Mouse (Mus musculus): ENCODE data around the gene Rai2. TPM values are rescaled to one million over a fixed set of nuclear protein-coding genes. Genes with fewer than 3 reads are reported as not detected.
"Not testable (repeated sequence)": the region's sequence is repeated elsewhere in the genome, so short reads cannot be mapped to it uniquely, and the experiment has no call there.

Rai2 gene
- polyA plus RNA-seq, 1 experiment from 2014 or later: 19.9 TPM

- H3K9me3 ChIP-seq: no peaks in the 10 kb centered on the region
- no peak for ATAC-seq (ENCODE audit: low FRiP score)
- peaks cover 28% of the 10 kb centered on the region; the same call in 1 of the 2 replicates for H3K27me3 ChIP-seq
- no peaks in the 10 kb centered on the region for H3K36me3 ChIP-seq
- 78% methylated on average over 4 of the region's 4 CpGs for WGBS
- H3K9ac ChIP-seq: peak overlapping the region; percentile 35; the same call in 1 of the 2 replicates
- no peak overlapping the region for H3K4me3 ChIP-seq
- peak overlapping the region; percentile 61 for H3K27ac ChIP-seq
- H3K4me2 ChIP-seq: no peak overlapping the region
- H3K4me1 ChIP-seq (replicated peaks): peaks cover 20% of the 10 kb centered on the region
Measured at GRCm38 (mm10) chrX:161734310-161734676, 17.4 kb downstream of the Rai2 start.

- Histone ChIP-seq H3K36me3 (no peaks in the 10 kb centered on the region), H3K9ac (no peak overlapping the region), H3K9me3 (no peaks in the 10 kb centered on the region), H3K27ac (no peak overlapping the region), H3K4me2 (no peak overlapping the region), H3K27me3 (peaks cover 37% of the 10 kb centered on the region; the same call in 1 of the 2 replicates), H3K4me3 (no peak overlapping the region), H3K4me1 (replicated peaks) (peaks cover 11% of the 10 kb centered on the region)
- ATAC-seq (ENCODE audit: low FRiP score): no peak
- 77% methylated on average over 1 of the region's 1 CpGs for WGBS
Measured at GRCm38 (mm10) chrX:161739374-161739773, 22.5 kb downstream of the Rai2 start.

GRCm38 (mm10) chrX:161743080-161743479 is 26.2 kb downstream of the Rai2 start:
- no peak for ATAC-seq (ENCODE audit: low FRiP score)
- H3K9ac ChIP-seq: no peak overlapping the region
- no peak overlapping the region for H3K4me3 ChIP-seq
- H3K4me1 ChIP-seq (replicated peaks): no peaks in the 10 kb centered on the region
- H3K9me3 ChIP-seq: no peaks in the 10 kb centered on the region
- H3K27ac ChIP-seq: no peak overlapping the region
- H3K4me2 ChIP-seq: no peak overlapping the region
- H3K36me3 ChIP-seq: no peaks in the 10 kb centered on the region
- 57% methylated on average over 3 of the region's 3 CpGs for WGBS
- peaks cover 52% of the 10 kb centered on the region; the same call in 1 of the 2 replicates for H3K27me3 ChIP-seq

GRCm38 (mm10) chrX:161745296-161745695 is 28.4 kb downstream of the Rai2 start:
- H3K4me1 ChIP-seq (replicated peaks): no peaks in the 10 kb centered on the region
- H3K4me2 ChIP-seq: no peak overlapping the region
- no peaks in the 10 kb centered on the region for H3K36me3 ChIP-seq
- no peaks in the 10 kb centered on the region for H3K9me3 ChIP-seq
- no peak overlapping the region for H3K9ac ChIP-seq
- H3K27ac ChIP-seq: no peak overlapping the region
- H3K27me3 ChIP-seq: peaks cover 55% of the 10 kb centered on the region; the same call in 1 of the 2 replicates
- no peak for ATAC-seq (ENCODE audit: low FRiP score)
- WGBS: 86% methylated on average over 3 of the region's 3 CpGs
- no peak overlapping the region for H3K4me3 ChIP-seq

- H3K4me1 ChIP-seq (replicated peaks): no peaks in the 10 kb centered on the region
- no peaks in the 10 kb centered on the region for H3K36me3 ChIP-seq
- H3K4me3 ChIP-seq: no peak overlapping the region
- WGBS: 70% methylated on average over 2 of the region's 2 CpGs
- no peak for ATAC-seq (ENCODE audit: low FRiP score)
- no peak overlapping the region for H3K4me2 ChIP-seq
- no peak overlapping the region for H3K27ac ChIP-seq
- H3K9me3 ChIP-seq: no peaks in the 10 kb centered on the region
- H3K27me3 ChIP-seq: peaks cover 49% of the 10 kb centered on the region; the same call in 1 of the 2 replicates
- no peak overlapping the region for H3K9ac ChIP-seq
Measured at GRCm38 (mm10) chrX:161747337-161747736, 30.5 kb downstream of the Rai2 start.

- no peak overlapping the region for H3K27ac ChIP-seq
- no peak overlapping the region for H3K9ac ChIP-seq
- ATAC-seq (ENCODE audit: low FRiP score): no peak
- no peaks in the 10 kb centered on the region for H3K4me1 ChIP-seq (replicated peaks)
- H3K9me3 ChIP-seq: no peaks in the 10 kb centered on the region
- H3K4me2 ChIP-seq: no peak overlapping the region
- 71% methylated on average over 2 of the region's 2 CpGs for WGBS
- no peak overlapping the region for H3K4me3 ChIP-seq
- no peaks in the 10 kb centered on the region for H3K36me3 ChIP-seq
- H3K27me3 ChIP-seq: peaks cover 52% of the 10 kb centered on the region; the same call in 1 of the 2 replicates
Measured at GRCm38 (mm10) chrX:161753514-161753913, 36.6 kb downstream of the Rai2 start.

GRCm38 (mm10) chrX:161776321-161776962 is 59.6 kb downstream of the Rai2 start:
- Histone ChIP-seq H3K27me3 (peaks cover 44% of the 10 kb centered on the region), H3K4me3 (no peak overlapping the region), H3K36me3 (peaks cover 13% of the 10 kb centered on the region), H3K27ac (no peak overlapping the region), H3K9me3 (no peaks in the 10 kb centered on the region), H3K4me2 (no peak overlapping the region), H3K9ac (no peak overlapping the region), H3K4me1 (replicated peaks) (peaks cover 14% of the 10 kb centered on the region)
- 43% methylated on average over 12 of the region's 12 CpGs for WGBS
- ATAC-seq (ENCODE audit: low FRiP score): peak; percentile 65; the same call in 1 of the 2 replicates

GRCm38 (mm10) chrX:161780321-161781034 is 63.6 kb downstream of the Rai2 start:
- H3K4me3 ChIP-seq: no peak overlapping the region
- no peak overlapping the region for H3K4me2 ChIP-seq
- H3K36me3 ChIP-seq: peaks cover 13% of the 10 kb centered on the region
- no peaks in the 10 kb centered on the region for H3K9me3 ChIP-seq
- H3K27ac ChIP-seq: no peak overlapping the region
- H3K9ac ChIP-seq: no peak overlapping the region
- no peak for ATAC-seq (ENCODE audit: low FRiP score)
- H3K4me1 ChIP-seq (replicated peaks): peaks cover 14% of the 10 kb centered on the region
- WGBS: 73% methylated on average over 6 of the region's 6 CpGs
- H3K27me3 ChIP-seq: peaks cover 39% of the 10 kb centered on the region; the same call in 1 of the 2 replicates

GRCm38 (mm10) chrX:161790182-161790581 is 73.3 kb downstream of the Rai2 start:
- Histone ChIP-seq H3K9ac (no peak overlapping the region), H3K36me3 (no peaks in the 10 kb centered on the region), H3K4me3 (no peak overlapping the region), H3K27me3 (peaks cover 35% of the 10 kb centered on the region), H3K4me1 (replicated peaks) (no peaks in the 10 kb centered on the region), H3K27ac (no peak overlapping the region), H3K9me3 (no peaks in the 10 kb centered on the region), H3K4me2 (no peak overlapping the region)
- WGBS: 28% methylated on average over 6 of the region's 6 CpGs
- ATAC-seq (ENCODE audit: low FRiP score): no peak

- H3K4me1 ChIP-seq (replicated peaks); ATAC-seq (ENCODE audit: low FRiP score); H3K4me2 ChIP-seq; H3K9ac ChIP-seq; H3K4me3 ChIP-seq; H3K36me3 ChIP-seq; H3K9me3 ChIP-seq; H3K27ac ChIP-seq: not testable (repeated sequence)
- peaks cover 20% of the 10 kb centered on the region; the same call in 1 of the 2 replicates for H3K27me3 ChIP-seq
- WGBS: 14% methylated on average over 2 of the region's 2 CpGs
Measured at GRCm38 (mm10) chrX:161826186-161826585, 109.3 kb downstream of the Rai2 start.
